Mouse (Mus musculus): ENCODE measurements at regions not wholly inside any gene's neighbourhood (a gene's known extent, or its start where the extent isn't known, plus 50 kb on each side); places are given as distances from the start of the nearest gene placed in this dataset.

DNA sequence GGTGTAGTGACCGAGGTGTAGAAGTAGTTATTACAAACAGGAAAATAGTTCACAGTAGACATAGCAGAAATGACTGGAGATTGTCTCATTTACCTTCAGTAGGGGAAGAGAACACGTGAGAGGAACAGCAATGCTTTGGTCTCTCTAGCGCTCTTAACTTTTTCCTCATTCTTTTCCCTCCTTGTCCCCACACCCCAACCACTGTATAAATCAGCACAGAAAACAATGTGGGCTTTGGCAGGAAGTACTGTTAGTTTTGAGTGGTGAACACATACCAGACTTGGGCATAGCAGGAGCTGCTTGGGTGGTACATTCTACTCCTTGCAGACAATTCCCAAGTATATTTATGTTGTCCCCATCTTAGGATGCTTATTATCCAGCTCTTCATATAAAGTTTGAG is 251.9 kb downstream of the Npr3 start:
- WGBS: 93% methylated on average over 3 of the region's 3 CpGs
- Histone ChIP-seq H3K36me3 (ENCODE audit: control insufficient read depth, insufficient read depth, low read length) (no peaks in the 10 kb centered on the region), H3K4me1 (ENCODE audit: control insufficient read depth, insufficient read depth, low read depth, low read length) (no peaks in the 10 kb centered on the region), H3K4me2 (ENCODE audit: low read length) (no peak overlapping the region), H3K4me3 (ENCODE audit: low read length) (no peak overlapping the region), H3K9ac (ENCODE audit: low read depth, low read length) (no peak overlapping the region), H3K9me3 (ENCODE audit: control insufficient read depth, low read length) (no peaks in the 10 kb centered on the region), H3K27me3 (replicated peaks; ENCODE audit: control insufficient read depth, insufficient read depth, low read length) (no peaks in the 10 kb centered on the region), H3K27ac (ENCODE audit: low read depth, low read length) (no peak overlapping the region)
- no peak for ATAC-seq

DNA sequence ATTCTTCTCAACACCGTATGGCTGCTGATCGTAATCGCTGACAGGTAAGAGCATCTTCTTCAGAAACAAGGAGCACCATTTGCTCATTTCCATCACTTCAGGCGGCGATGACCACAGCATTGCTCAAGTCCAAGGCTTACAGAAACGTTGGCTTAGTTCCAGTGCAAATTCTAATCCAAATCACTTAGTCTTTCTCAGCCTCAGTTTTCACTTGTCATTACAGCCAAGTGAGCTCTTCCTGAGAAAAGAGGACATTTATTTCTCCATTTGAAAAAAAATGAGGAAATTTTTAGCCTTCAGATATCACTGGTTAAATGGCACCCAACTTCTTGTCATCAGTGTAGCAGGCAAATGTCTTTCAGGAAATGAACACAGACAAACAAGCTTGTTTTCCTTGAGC is 246.8 kb upstream of the Tars start:
- no peaks in the 10 kb centered on the region for H3K9me3 ChIP-seq (ENCODE audit: control insufficient read depth, low read length)
- no peak overlapping the region for H3K27ac ChIP-seq (ENCODE audit: low read depth, low read length)
- no peak overlapping the region for H3K4me3 ChIP-seq (ENCODE audit: low read length)
- no peaks in the 10 kb centered on the region for H3K27me3 ChIP-seq (replicated peaks; ENCODE audit: control insufficient read depth, insufficient read depth, low read length)
- no peak overlapping the region for H3K4me2 ChIP-seq (ENCODE audit: low read length)
- 88% methylated on average over 6 of the region's 6 CpGs for WGBS
- no peak for ATAC-seq
- no peaks in the 10 kb centered on the region for H3K36me3 ChIP-seq (ENCODE audit: control insufficient read depth, insufficient read depth, low read length)
- no peak overlapping the region for H3K9ac ChIP-seq (ENCODE audit: low read depth, low read length)
- no peaks in the 10 kb centered on the region for H3K4me1 ChIP-seq (ENCODE audit: control insufficient read depth, insufficient read depth, low read depth, low read length)

- WGBS: 85% methylated on average over 7 of the region's 7 CpGs
- no peak overlapping the region for H3K4me3 ChIP-seq (ENCODE audit: low read length)
- no peaks in the 10 kb centered on the region for H3K9me3 ChIP-seq (ENCODE audit: control insufficient read depth, low read length)
- ATAC-seq: no peak
- H3K27me3 ChIP-seq (replicated peaks; ENCODE audit: control insufficient read depth, insufficient read depth, low read length): no peaks in the 10 kb centered on the region
- H3K27ac ChIP-seq (ENCODE audit: low read depth, low read length): no peak overlapping the region
- no peaks in the 10 kb centered on the region for H3K4me1 ChIP-seq (ENCODE audit: control insufficient read depth, insufficient read depth, low read depth, low read length)
- no peak overlapping the region for H3K9ac ChIP-seq (ENCODE audit: low read depth, low read length)
- no peaks in the 10 kb centered on the region for H3K36me3 ChIP-seq (ENCODE audit: control insufficient read depth, insufficient read depth, low read length)
- no peak overlapping the region for H3K4me2 ChIP-seq (ENCODE audit: low read length)
These were observed 245.3 kb upstream of the Tars start for GRCm38 (mm10) chr15:11644779-11645178.

GRCm38 (mm10) chr15:11630654-11631053 is 231.2 kb upstream of the Tars start:
- H3K27ac ChIP-seq (ENCODE audit: low read depth, low read length): no peak overlapping the region
- no peak overlapping the region for H3K4me3 ChIP-seq (ENCODE audit: low read length)
- H3K9ac ChIP-seq (ENCODE audit: low read depth, low read length): no peak overlapping the region
- no peaks in the 10 kb centered on the region for H3K4me1 ChIP-seq (ENCODE audit: control insufficient read depth, insufficient read depth, low read depth, low read length)
- no peaks in the 10 kb centered on the region for H3K9me3 ChIP-seq (ENCODE audit: control insufficient read depth, low read length)
- no peak for ATAC-seq
- no peaks in the 10 kb centered on the region for H3K27me3 ChIP-seq (replicated peaks; ENCODE audit: control insufficient read depth, insufficient read depth, low read length)
- no peak overlapping the region for H3K4me2 ChIP-seq (ENCODE audit: low read length)
- 75% methylated on average over 2 of the region's 2 CpGs for WGBS
- H3K36me3 ChIP-seq (ENCODE audit: control insufficient read depth, insufficient read depth, low read length): no peaks in the 10 kb centered on the region

GRCm38 (mm10) chr15:11626433-11626832 is 227.0 kb upstream of the Tars start:
- 81% methylated on average over 9 of the region's 9 CpGs for WGBS

GRCm38 (mm10) chr15:11612416-11612815 is 213.0 kb upstream of the Tars start:
- WGBS: 66% methylated on average over 3 of the region's 3 CpGs
- Histone ChIP-seq H3K9me3 (ENCODE audit: control insufficient read depth, low read length) (no peaks in the 10 kb centered on the region), H3K4me1 (ENCODE audit: control insufficient read depth, insufficient read depth, low read depth, low read length) (no peaks in the 10 kb centered on the region), H3K36me3 (ENCODE audit: control insufficient read depth, insufficient read depth, low read length) (no peaks in the 10 kb centered on the region), H3K4me3 (ENCODE audit: low read length) (no peak overlapping the region), H3K9ac (ENCODE audit: low read depth, low read length) (no peak overlapping the region), H3K27ac (ENCODE audit: low read depth, low read length) (no peak overlapping the region), H3K27me3 (replicated peaks; ENCODE audit: control insufficient read depth, insufficient read depth, low read length) (no peaks in the 10 kb centered on the region), H3K4me2 (ENCODE audit: low read length) (no peak overlapping the region)
- no peak for ATAC-seq

More at GRCm38 (mm10) chr15:11626433-11626832, 227.0 kb upstream of the Tars start:
- no peak for ATAC-seq
- H3K4me1 ChIP-seq (ENCODE audit: control insufficient read depth, insufficient read depth, low read depth, low read length): no peaks in the 10 kb centered on the region
- no peak overlapping the region for H3K4me3 ChIP-seq (ENCODE audit: low read length)
- no peaks in the 10 kb centered on the region for H3K27me3 ChIP-seq (replicated peaks; ENCODE audit: control insufficient read depth, insufficient read depth, low read length)
- H3K27ac ChIP-seq (ENCODE audit: low read depth, low read length): no peak overlapping the region
- H3K36me3 ChIP-seq (ENCODE audit: control insufficient read depth, insufficient read depth, low read length): no peaks in the 10 kb centered on the region
- no peak overlapping the region for H3K9ac ChIP-seq (ENCODE audit: low read depth, low read length)
- H3K9me3 ChIP-seq (ENCODE audit: control insufficient read depth, low read length): no peaks in the 10 kb centered on the region
- H3K4me2 ChIP-seq (ENCODE audit: low read length): no peak overlapping the region

DNA sequence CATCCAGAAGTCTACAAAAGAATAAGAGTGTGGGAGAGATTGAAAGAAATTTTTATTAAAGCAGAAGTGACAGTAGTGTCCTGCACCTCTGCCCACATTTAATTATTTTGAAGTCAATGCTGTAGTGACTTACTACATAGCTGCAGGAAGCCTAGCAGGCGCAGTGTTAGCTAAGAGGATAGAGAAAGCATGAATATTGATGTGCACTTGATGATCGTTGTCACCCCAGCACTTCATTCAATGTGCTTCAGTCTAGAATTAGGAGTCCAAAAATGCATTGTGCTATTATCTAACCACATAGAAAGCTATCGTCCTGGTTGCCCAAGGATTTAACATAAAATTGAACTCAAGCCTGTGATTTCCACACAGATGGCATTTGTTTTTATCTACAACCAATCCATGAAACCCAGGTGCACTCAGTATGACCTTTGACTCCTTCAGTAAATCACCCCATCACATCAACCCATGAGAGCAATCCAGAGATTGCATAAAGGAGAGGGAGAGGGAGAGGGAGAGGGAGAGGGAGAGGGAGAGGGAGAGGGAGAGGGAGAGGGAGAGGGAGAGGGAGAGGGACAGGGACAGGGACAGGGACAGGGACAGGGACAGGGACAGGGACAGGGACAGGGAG is 210.7 kb upstream of the Tars start:
- H3K27ac ChIP-seq (ENCODE audit: low read depth, low read length): no peak overlapping the region
- H3K4me3 ChIP-seq (ENCODE audit: low read length): no peak overlapping the region
- ATAC-seq: no peak
- no peaks in the 10 kb centered on the region for H3K4me1 ChIP-seq (ENCODE audit: control insufficient read depth, insufficient read depth, low read depth, low read length)
- WGBS: 51% methylated on average over 3 of the region's 3 CpGs
- no peaks in the 10 kb centered on the region for H3K9me3 ChIP-seq (ENCODE audit: control insufficient read depth, low read length)
- H3K9ac ChIP-seq (ENCODE audit: low read depth, low read length): no peak overlapping the region
- H3K27me3 ChIP-seq (replicated peaks; ENCODE audit: control insufficient read depth, insufficient read depth, low read length): no peaks in the 10 kb centered on the region
- no peak overlapping the region for H3K4me2 ChIP-seq (ENCODE audit: low read length)
- no peaks in the 10 kb centered on the region for H3K36me3 ChIP-seq (ENCODE audit: control insufficient read depth, insufficient read depth, low read length)

GRCm38 (mm10) chr15:11607489-11607888 is 208.0 kb upstream of the Tars start:
- no peak overlapping the region for H3K9ac ChIP-seq (ENCODE audit: low read depth, low read length)
- H3K27ac ChIP-seq (ENCODE audit: low read depth, low read length): no peak overlapping the region
- no peaks in the 10 kb centered on the region for H3K36me3 ChIP-seq (ENCODE audit: control insufficient read depth, insufficient read depth, low read length)
- H3K4me2 ChIP-seq (ENCODE audit: low read length): no peak overlapping the region
- H3K4me1 ChIP-seq (ENCODE audit: control insufficient read depth, insufficient read depth, low read depth, low read length): no peaks in the 10 kb centered on the region
- no peak for ATAC-seq
- no peak overlapping the region for H3K4me3 ChIP-seq (ENCODE audit: low read length)
- H3K27me3 ChIP-seq (replicated peaks; ENCODE audit: control insufficient read depth, insufficient read depth, low read length): no peaks in the 10 kb centered on the region
- H3K9me3 ChIP-seq (ENCODE audit: control insufficient read depth, low read length): no peaks in the 10 kb centered on the region

- H3K4me3 ChIP-seq (ENCODE audit: low read length): no peak overlapping the region
- no peaks in the 10 kb centered on the region for H3K36me3 ChIP-seq (ENCODE audit: control insufficient read depth, insufficient read depth, low read length)
- H3K9me3 ChIP-seq (ENCODE audit: control insufficient read depth, low read length): no peaks in the 10 kb centered on the region
- no peak overlapping the region for H3K9ac ChIP-seq (ENCODE audit: low read depth, low read length)
- H3K27ac ChIP-seq (ENCODE audit: low read depth, low read length): no peak overlapping the region
- ATAC-seq: no peak
- 90% methylated on average over 4 of the region's 4 CpGs for whole genome bisulfite sequencing
- no peaks in the 10 kb centered on the region for H3K27me3 ChIP-seq (replicated peaks; ENCODE audit: control insufficient read depth, insufficient read depth, low read length)
- no peaks in the 10 kb centered on the region for H3K4me1 ChIP-seq (ENCODE audit: control insufficient read depth, insufficient read depth, low read depth, low read length)
- no peak overlapping the region for H3K4me2 ChIP-seq (ENCODE audit: low read length)
These were observed 206.2 kb upstream of the Tars start for GRCm38 (mm10) chr15:11605677-11606076.

GRCm38 (mm10) chr15:11597021-11597420 is 197.6 kb upstream of the Tars start:
- Histone ChIP-seq H3K36me3 (ENCODE audit: control insufficient read depth, insufficient read depth, low read length) (no peaks in the 10 kb centered on the region), H3K9me3 (ENCODE audit: control insufficient read depth, low read length) (no peaks in the 10 kb centered on the region), H3K9ac (ENCODE audit: low read depth, low read length) (no peak overlapping the region), H3K4me2 (ENCODE audit: low read length) (no peak overlapping the region), H3K4me3 (ENCODE audit: low read length) (no peak overlapping the region), H3K27ac (ENCODE audit: low read depth, low read length) (no peak overlapping the region), H3K27me3 (replicated peaks; ENCODE audit: control insufficient read depth, insufficient read depth, low read length) (no peaks in the 10 kb centered on the region), H3K4me1 (ENCODE audit: control insufficient read depth, insufficient read depth, low read depth, low read length) (no peaks in the 10 kb centered on the region)
- WGBS: 88% methylated on average over 6 of the region's 6 CpGs
- ATAC-seq: no peak

Data from hindbrain, embryonic 16.5 days (tissue).